Mouse (Mus musculus) retina, postnatal 1 day (tissue): ENCODE data around the gene 0610009B22Rik.
"Not testable (repeated sequence)": the region's sequence is repeated elsewhere in the genome, so short reads cannot be mapped to it uniquely, and the experiment has no call there.

Experiments
- DNase-seq: peaks from one replicate; pipeline ENCODE4 v3.0.0-alpha.2; 2012

Gene 0610009B22Rik

GRCm38 (mm10) chr11:51688330-51689328 lies at the start of gene 0610009B22Rik:
Gene 0610009B22Rik (minus strand): TSS chr11:51688874.
- peak; percentile 100 for DNase-seq

GRCm38 (mm10) chr11:51734218-51734617 lies 45.5 kb upstream of the 0610009B22Rik start:
- DNase-seq, result not testable (repeated sequence)

- no peak for DNase-seq
These were observed 44.2 kb upstream of the 0610009B22Rik start for GRCm38 (mm10) chr11:51732883-51733282.

- DNase-seq, result no peak
These were observed 32.4 kb upstream of the 0610009B22Rik start for GRCm38 (mm10) chr11:51721066-51721465.

- no peak for DNase-seq
These were observed 18.4 kb upstream of the 0610009B22Rik start for GRCm38 (mm10) chr11:51707080-51707479.

GRCm38 (mm10) chr11:51706451-51706850 lies 17.8 kb upstream of the 0610009B22Rik start:
- DNase-seq, result no peak

GRCm38 (mm10) chr11:51703379-51703998 lies 14.8 kb upstream of the 0610009B22Rik start:
- peak; percentile 56 for DNase-seq

GRCm38 (mm10) chr11:51702831-51703230 lies 14.2 kb upstream of the 0610009B22Rik start:
- DNase-seq, result peak; percentile 8

GRCm38 (mm10) chr11:51694984-51695383 lies 6.3 kb upstream of the 0610009B22Rik start:
- no peak for DNase-seq

GRCm38 (mm10) chr11:51690597-51690996 lies 1.9 kb upstream of the 0610009B22Rik start:
- not testable (repeated sequence) for DNase-seq

- DNase-seq, result no peak
These were observed 669 bp upstream of the 0610009B22Rik start for GRCm38 (mm10) chr11:51689343-51689742.

GRCm38 (mm10) chr11:51681976-51682374 lies 6.7 kb downstream of the 0610009B22Rik start:
- DNase-seq, result no peak

GRCm38 (mm10) chr11:51681324-51681975 lies 7.2 kb downstream of the 0610009B22Rik start:
- peak; percentile 90 for DNase-seq

- no peak for DNase-seq
These were observed 9.2 kb downstream of the 0610009B22Rik start for GRCm38 (mm10) chr11:51679466-51679865.

- no peak for DNase-seq
These were observed 10.8 kb downstream of the 0610009B22Rik start for GRCm38 (mm10) chr11:51677737-51678418.

- no peak for DNase-seq
These were observed 13.3 kb downstream of the 0610009B22Rik start for GRCm38 (mm10) chr11:51675386-51675785.

GRCm38 (mm10) chr11:51673291-51673690 lies 15.4 kb downstream of the 0610009B22Rik start:
- no peak for DNase-seq

GRCm38 (mm10) chr11:51671376-51671775 lies 17.3 kb downstream of the 0610009B22Rik start:
- DNase-seq, result no peak

GRCm38 (mm10) chr11:51670846-51671245 lies 17.8 kb downstream of the 0610009B22Rik start:
- DNase-seq, result no peak

- DNase-seq, result not testable (repeated sequence)
These were observed 23.9 kb downstream of the 0610009B22Rik start for GRCm38 (mm10) chr11:51664747-51665146.

GRCm38 (mm10) chr11:51662632-51663031 lies 26.0 kb downstream of the 0610009B22Rik start:
- peak; percentile 21 for DNase-seq

- DNase-seq, result no peak
These were observed 26.8 kb downstream of the 0610009B22Rik start for GRCm38 (mm10) chr11:51661867-51662365.
